Mouse (Mus musculus) brown adipose tissue, adult 24 weeks (tissue): ENCODE measurements around the gene Entpd6. TPM values are rescaled to one million over a fixed set of nuclear protein-coding genes. Genes with fewer than 3 reads are reported as not detected.

Experiments
- H3K27ac ChIP-seq: fragments of 200-500 bp; replicated peaks from 2 replicates; pipeline ENCODE4 v1.5.1; 2012; ENCODE audit warnings: low read depth, mild to moderate bottlenecking, low read length
- H3K4me1 ChIP-seq: fragments of 200-500 bp; 2 replicates; pipeline ENCODE4 v1.6.1; 2012; ENCODE audit warnings: low read length, mixed read lengths; ENCODE audit not compliant: control insufficient read depth, insufficient read depth, insufficient read length
- H3K4me3 ChIP-seq: fragments of 200-500 bp; 2 replicates; pipeline ENCODE4 v1.5.1; 2012; ENCODE audit warnings: low read depth, mild to moderate bottlenecking, low read length, moderate library complexity; ENCODE audit not compliant: insufficient read depth
- polyA plus RNA-seq: library from polyadenylated mRNA; stranded (reverse); fragments of >200 nt; gene quantifications from 2 replicates; pipeline ENCODE4 v1.2.4, GENCODE M21; 2012; ENCODE audit not compliant: missing spikeins, insufficient read depth, insufficient read length

Gene Entpd6
- polyA plus RNA-seq, 1 experiment: 16.9 TPM

GRCm38 (mm10) chr2:150812816-150813215, 64.0 kb downstream of the Entpd6 start:
- Histone ChIP-seq H3K27ac (no peak overlapping the region), H3K4me3 (no peak overlapping the region), H3K4me1 (peaks cover 9% of the 10 kb centered on the region; the same call in 1 of the 2 replicates)

- Histone ChIP-seq H3K4me1 (peaks cover 7% of the 10 kb centered on the region; the same call in 1 of the 2 replicates), H3K27ac (0 out of 2 replicates have a peak overlapping the region, but pooled peaks have one; percentile 20), H3K4me3 (no peak overlapping the region)
Observed at GRCm38 (mm10) chr2:150816676-150817402, 68.0 kb downstream of the Entpd6 start.

GRCm38 (mm10) chr2:150818742-150819141, 69.9 kb downstream of the Entpd6 start:
- Histone ChIP-seq H3K4me3 (no peak overlapping the region), H3K27ac (peak overlapping the region; percentile 22; the same call in 1 of the 2 replicates), H3K4me1 (peaks cover 10% of the 10 kb centered on the region)

- Histone ChIP-seq H3K27ac (no peak overlapping the region), H3K4me1 (peaks cover 10% of the 10 kb centered on the region), H3K4me3 (no peak overlapping the region)
Observed at GRCm38 (mm10) chr2:150820720-150821119, 71.9 kb downstream of the Entpd6 start.

Other genes starting within 250 kb of the Entpd6 start
- not detected in 2 replicates for gene Cst7, start 178.6 kb upstream of the Entpd6 start, polyA plus RNA-seq
- 125 and 136 TPM in 2 replicates for gene Apmap, start 140.5 kb upstream of the Entpd6 start, polyA plus RNA-seq
- 95.0 and 102 TPM in 2 replicates for gene Acss1, start 80.5 kb upstream of the Entpd6 start, polyA plus RNA-seq
- not detected in 2 replicates for gene Vsx1, start 59.7 kb upstream of the Entpd6 start, polyA plus RNA-seq
- 51.9 and 52.1 TPM in 2 replicates for gene Pygb, start 37.7 kb downstream of the Entpd6 start, polyA plus RNA-seq
- 32.4 and 57.2 TPM in 2 replicates for gene Abhd12, start 155.7 kb downstream of the Entpd6 start, polyA plus RNA-seq
- 3.6 and 3.8 TPM in 2 replicates for gene Gins1, start 156.4 kb downstream of the Entpd6 start, polyA plus RNA-seq